Mouse (Mus musculus) E14TG2a.4 (cell line): Measurements from ENCODE around the gene Raver2.

Source experiments
- CTCF ChIP-seq: conservative IDR thresholded peaks from 2 replicates; pipeline ENCODE4 v1.5.1; 2014; ENCODE audit warnings: low read length
- NANOG ChIP-seq: IDR thresholded peaks from 2 replicates; pipeline ENCODE4 v1.6.1; 2014; ENCODE audit warnings: borderline replicate concordance, low read length, mixed read lengths
- POU5F1 ChIP-seq: IDR thresholded peaks from 2 replicates; pipeline ENCODE4 v1.6.1; 2014; ENCODE audit warnings: low read length, borderline replicate concordance

GRCm38 (mm10) chr4:101043691-101044090 is 25.1 kb upstream of the Raver2 start:
- TF ChIP-seq CTCF (no peak), NANOG (no peak), POU5F1 (no peak)
